Mouse (Mus musculus) spleen, adult 10 weeks (tissue): Measurements from ENCODE around the gene Olfr721-ps1. TPM values are rescaled to one million over a fixed set of nuclear protein-coding genes. Genes with fewer than 3 reads are reported as not detected.

Experiments used
- polyA plus RNA-seq: library from polyadenylated mRNA; stranded (reverse); fragments of 350-450 nt; fragmentation: Illumina TruSeq; extraction: RNeasy Lipid Tissue Mini Kit (QIAGEN cat#74804); gene quantifications from one replicate; pipeline ENCODE4 v1.2.3, GENCODE M21; 2015; ENCODE audit warnings: low replicate concordance; ENCODE audit not compliant: insufficient read depth

Gene Olfr721-ps1
- polyA plus RNA-seq, result not detected

DNA sequence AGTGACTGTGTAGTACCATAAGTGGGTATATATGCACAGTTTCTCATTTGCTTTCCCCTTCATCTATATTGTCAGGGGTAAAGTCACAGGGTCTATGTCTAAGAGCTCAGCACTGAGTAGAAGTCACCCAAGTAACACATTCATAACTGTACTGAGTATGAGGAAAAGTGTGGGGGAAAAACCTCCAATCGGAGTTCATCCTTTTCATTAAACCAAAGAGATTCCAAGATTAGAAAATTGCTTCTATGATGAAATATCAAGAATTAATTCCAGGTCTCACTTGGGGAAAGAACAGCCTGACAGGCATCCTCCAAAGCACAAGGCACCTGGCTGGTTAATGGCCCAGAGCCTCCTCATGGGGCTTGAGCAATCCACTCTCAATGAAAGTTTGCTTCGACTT, at the start of gene Olfr721-ps1:
TSS of gene Olfr721-ps1 (plus strand) at position 301 of the 400 bp plus-strand sequence.

Other genes with a start within 250 kb of the Olfr721-ps1 start
- gene Olfr720, start 214.5 kb upstream of the Olfr721-ps1 start, polyA plus RNA-seq, result not detected
- not detected for gene Olfr31, start 78.5 kb upstream of the Olfr721-ps1 start, polyA plus RNA-seq
- gene Il3ra, start 55.0 kb upstream of the Olfr721-ps1 start, polyA plus RNA-seq, result 2.4 TPM